Mouse (Mus musculus): ENCODE results near the gene Insr. TPM values are rescaled to one million over a fixed set of nuclear protein-coding genes. Genes with fewer than 3 reads are reported as not detected.
A peak's percentile ranks its signal among the peaks of the same experiment; 100 is the strongest.
"Not testable (repeated sequence)": the region's sequence is repeated elsewhere in the genome, so short reads cannot be mapped to it uniquely, and the experiment has no call there.

Insr gene
- total RNA-seq, 2 experiments from 2014 or later: 120 to 153 TPM

DNA sequence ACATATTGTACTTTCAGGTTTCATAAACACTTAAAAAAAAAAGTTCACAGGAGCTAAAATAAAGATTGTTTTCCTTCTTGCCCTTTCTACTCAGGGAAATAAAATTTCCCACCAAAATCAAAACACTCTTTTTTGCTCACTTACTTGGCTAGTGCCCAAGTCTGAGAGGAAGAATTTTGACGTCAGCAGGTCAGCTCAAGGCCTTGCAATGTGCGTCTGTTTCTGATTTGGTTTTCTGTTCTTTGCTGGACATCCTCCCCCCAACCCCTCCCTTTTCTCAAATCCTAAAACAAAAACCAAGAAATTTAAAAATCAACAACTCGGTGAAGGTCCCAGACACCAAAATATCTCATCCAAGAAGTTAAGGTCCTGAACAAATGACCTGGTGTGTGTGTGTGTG is 70.1 kb downstream of the Insr start:
- intact Hi-C loops (cut with DNase I): no loop called here
- no peak for DNase-seq

DNA sequence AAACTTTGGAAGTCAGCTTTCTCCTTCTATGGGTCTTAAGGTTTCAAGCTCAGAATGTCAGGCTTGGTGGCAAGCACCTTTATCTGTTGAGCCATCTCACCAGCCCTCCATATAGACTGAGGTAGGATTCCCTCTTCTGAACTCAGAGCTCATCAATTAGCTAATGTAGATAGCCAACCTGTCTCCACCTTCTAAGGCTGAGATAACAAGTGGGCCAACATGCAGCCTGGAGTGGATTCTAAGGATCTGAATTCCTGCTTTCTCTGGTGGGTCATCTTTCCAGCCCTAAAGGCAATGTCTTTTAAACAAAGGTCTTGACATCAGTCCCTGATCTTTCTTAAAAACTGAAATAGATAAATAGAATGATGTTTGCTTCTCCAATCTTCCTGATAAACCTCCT is 70.7 kb downstream of the Insr start:
- no peak for DNase-seq
- intact Hi-C loops (cut with DNase I): no loop called here

DNA sequence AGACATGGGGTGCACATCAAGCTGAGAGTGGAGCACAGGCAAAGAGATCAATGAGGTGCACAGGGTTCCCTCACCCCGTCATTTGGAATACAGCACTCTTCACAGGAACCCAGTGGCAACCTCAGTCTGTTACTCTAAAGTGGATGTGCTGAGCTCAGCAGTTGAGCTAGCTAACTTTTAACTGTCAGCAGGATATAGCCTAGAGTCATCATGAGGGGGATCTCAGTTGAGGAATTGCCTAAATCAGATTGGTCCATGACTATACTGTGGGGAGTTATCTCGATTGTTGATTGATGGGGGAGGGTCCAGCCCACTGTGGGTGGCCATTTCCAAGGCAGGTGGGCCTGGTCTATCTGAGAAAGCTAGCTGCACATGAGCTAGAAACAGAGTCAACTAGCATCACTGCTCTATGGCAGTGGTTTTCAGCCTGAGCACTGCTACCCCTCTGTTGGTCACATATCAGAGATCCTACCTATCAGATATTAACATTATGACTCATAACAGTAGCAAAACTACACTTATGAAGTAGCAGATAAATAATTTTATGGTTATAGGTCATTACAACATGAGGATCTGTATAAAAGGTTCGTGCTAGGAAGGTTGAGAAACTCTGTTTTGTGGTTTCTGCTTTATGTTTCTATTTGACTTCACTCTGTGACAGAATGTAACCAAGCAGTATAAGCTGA is 74.5 kb downstream of the Insr start:
- DNase-seq: no peak
- intact Hi-C loops (cut with DNase I): no loop called here

DNA sequence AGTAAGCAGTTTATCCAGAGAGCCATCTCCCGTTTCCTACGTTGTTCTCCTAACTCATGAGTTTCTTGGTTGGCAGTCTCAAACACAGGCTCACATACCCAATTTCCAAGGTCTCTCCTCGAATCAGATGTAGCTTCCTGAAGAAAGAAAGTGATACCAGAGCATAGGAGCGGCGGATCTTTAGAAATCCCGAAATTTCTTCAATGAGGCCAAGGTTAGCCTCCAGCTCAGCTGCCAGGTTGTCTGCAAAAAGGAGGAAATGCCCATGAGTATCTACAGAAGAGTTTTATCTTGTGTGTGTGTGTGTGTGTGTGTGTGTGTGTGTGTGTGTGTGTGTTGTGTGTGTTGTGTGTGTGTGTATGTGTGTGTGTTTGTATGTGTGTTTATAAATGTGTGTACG is 76.6 kb downstream of the Insr start:
- intact Hi-C loops (cut with DNase I): no loop called here
- DNase-seq: no peak

DNA sequence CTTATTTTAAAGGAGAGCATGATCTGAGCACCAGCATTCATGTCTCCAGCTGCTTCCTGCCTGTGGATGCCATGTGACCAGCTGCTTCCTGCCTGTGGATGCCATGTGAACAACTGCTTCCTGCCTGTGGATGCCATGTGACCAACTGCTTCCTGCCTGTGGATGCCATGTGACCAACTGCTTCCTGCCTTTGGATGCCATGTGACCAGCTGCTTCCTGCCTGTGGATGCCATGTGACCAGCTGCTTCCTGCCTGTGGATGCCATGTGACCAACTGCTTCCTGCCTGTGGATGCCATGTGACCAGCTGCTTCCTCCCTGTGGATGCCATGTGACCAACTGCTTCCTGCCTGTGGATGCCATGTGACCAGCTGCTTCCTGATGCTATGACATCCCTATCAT is 85.1 kb downstream of the Insr start:
- DNase-seq; intact Hi-C loops (cut with DNase I): not testable (repeated sequence)

DNA sequence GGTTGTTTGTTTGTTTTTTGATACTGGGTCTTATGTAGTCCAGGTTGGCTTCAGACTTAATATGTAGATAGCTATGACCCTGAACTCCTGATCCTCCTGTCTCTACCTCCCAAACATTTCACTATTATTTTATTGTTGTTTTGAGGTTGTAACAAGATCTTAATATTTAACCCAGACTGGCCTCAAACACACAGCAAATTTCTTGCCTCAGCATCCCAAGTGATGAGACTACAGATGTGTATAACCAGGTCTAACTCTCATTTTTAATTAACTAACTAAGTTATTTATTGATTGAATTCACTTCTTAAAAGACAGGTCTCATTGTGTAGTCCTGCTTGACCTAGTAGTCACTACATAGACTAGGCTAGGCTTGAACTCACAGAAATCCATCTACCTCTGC is 88.4 kb downstream of the Insr start:
- DNase-seq: no peak
- intact Hi-C loops (cut with DNase I): no loop called here

DNA sequence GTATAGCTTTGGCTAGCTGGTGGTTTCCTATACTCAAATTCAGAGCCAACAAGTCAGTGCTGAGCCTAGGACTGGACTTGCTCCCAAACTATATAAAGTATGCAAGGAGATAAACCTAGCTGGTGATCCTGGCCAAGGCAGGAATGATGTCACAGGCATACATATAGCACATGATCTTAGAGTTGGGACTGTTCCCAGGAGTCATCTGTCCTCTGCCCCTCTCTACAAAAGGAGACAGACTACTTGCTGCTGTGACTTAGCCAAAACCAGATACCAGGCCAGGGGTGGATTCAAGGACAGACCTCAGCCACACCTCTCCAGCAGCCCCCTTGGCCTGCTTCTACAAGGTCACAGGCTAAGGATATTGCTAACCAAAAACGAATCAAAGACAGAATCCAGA is 92.0 kb downstream of the Insr start:
- DNase-seq: peak; percentile 29 to 56
- intact Hi-C loops (cut with DNase I): loop anchor here (5.0 kb wide), 1 partner anchor 50 kb away; no protein-coding TSS in a partner anchor

DNA sequence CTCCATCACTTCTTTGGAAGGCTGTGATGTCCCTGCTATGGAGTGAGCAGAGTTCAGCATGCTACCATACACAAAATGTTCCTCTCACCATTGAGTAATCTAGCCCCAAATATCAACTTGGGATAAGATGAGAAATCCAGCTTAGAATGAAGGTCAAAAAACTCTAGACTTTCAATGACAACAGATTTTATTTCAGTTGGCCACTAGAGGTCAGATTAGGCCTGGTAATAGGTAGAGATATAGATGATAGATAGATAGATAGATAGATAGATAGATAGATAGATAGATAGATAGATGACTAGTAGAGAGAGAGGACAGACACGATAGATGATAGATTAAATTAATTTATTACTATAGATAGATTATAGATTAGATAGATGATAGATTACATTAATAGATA is 99.5 kb downstream of the Insr start:
- intact Hi-C loops (cut with DNase I): loop anchor here (1.0 to 5.0 kb wide), 2 partner anchors 37 to 150 kb away; no protein-coding TSS in a partner anchor

DNA sequence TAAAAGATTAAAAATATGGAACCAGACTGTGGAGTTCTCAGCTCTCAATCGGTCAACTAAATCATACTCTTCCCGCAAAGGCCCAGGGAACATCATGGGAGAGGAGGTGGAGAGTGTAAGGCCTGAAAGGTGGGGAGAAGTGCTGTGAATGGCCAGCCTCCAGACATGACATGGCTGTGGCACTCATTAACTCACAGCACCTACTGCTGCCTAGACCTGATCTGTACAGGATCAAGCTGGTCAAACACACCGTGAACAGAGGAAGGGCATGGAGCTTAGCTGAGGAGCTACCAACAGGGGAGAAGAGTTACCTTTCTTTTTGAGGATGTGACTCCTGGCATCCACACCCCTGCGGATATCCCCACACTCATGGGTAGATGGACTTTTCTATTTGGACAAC is 102.0 kb downstream of the Insr start:
- DNase-seq: no peak
- intact Hi-C loops (cut with DNase I): no loop called here

More for the DNA sequence above, 99.5 kb downstream of the Insr start:
- no peak for DNase-seq

DNA sequence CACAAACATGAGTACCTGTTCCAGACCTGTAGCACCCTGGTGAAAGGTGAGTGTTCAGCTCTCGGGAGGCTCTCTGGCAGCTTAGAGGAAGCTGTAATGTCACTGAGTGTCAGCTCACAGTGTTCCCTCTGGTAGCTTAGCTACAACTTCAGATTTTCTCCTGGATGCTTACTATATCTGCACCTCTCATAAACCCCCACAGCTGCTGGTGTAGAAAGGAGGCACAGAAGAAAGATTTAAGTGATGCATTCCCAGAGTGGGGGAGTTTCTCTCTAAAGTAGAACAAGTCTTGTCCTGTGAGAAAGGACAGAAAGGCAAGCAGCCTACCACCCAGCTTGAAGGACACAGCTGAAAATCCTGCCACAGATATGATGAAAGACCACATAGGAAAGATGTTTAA is 107.2 kb downstream of the Insr start:
- intact Hi-C loops (cut with DNase I): no loop called here

DNA sequence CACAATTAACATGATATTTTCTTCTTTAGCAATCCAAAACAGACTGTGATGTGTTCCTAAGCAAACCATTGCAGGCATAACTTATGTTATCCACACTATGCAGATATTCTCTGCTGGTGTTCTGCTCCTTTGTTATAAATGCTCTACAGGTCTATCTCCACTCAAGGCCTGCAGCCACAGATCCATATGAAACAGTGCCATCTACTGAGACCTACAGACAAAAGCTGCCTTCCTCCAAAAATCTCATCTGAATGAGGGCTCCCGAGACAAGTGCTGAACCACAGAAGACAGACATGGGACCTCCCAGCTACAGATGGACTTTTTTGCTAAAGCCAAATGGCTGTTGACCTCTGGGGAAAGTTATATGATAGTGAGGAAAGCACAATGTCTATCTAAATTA is 132.9 kb downstream of the Insr start:
- no peak for DNase-seq
- intact Hi-C loops (cut with DNase I): no loop called here

More for the DNA sequence above, 107.2 kb downstream of the Insr start:
- DNase-seq: no peak

DNA sequence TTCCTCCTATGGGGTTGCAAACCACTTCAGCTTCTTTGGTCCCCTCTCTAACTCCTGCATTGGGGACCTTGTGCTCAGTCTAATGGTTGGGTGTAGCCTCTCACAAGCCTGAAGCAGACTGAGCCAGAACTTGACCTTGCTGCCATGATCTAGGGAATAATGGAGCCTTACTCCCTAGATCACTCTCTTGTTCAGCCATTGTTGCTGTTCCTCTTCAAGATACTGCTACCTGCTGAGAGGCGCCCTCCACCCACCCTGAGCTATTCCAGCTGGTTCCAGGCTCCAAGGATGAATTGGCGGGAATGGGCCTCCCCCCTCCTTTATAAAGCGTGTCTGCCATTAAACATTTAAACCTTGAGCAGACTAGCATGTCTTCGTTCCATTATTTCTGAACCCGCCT is 179.0 kb downstream of the Insr start:
- intact Hi-C loops (cut with DNase I); DNase-seq: not testable (repeated sequence)

Small RNAs within 50 kb of the gene (microRNA-seq; reads per million reads assigned to microRNA genes)
- 0 reads per million in 2 experiments for gene Gm25775 (ENCODE audit: borderline number of aligned reads in 2 of 2)

Other genes with a start within 250 kb of the Insr start
- gene A430078G23Rik, start 73.8 kb upstream of the Insr start, total RNA-seq (2021): under 1 TPM; 0.30 to 0.53 TPM
- 10 to 100 TPM; 18.7 to 20.4 TPM for gene Arhgef18, start 113.4 kb upstream of the Insr start, total RNA-seq (2021)
- 1 to 10 TPM; 3.2 to 4.1 TPM for gene Pex11g, start 188.1 kb upstream of the Insr start, total RNA-seq (2021)
- not detected for gene Tex45, start 191.2 kb upstream of the Insr start, total RNA-seq (2021)
- 10 to 100 TPM; 30.3 to 31.3 TPM for gene Zfp358, start 213.5 kb upstream of the Insr start, total RNA-seq (2021)
- 10 to 100 TPM; 22.9 to 23.2 TPM for gene Mcoln1, start 220.8 kb upstream of the Insr start, total RNA-seq (2021)
- gene Pnpla6, start 235.8 kb upstream of the Insr start, total RNA-seq (2021): 10 to 100 TPM in 1 of 2 experiments, 1 to 10 TPM in 1; 8.1 to 14.3 TPM

Data from heart, postnatal 36 days (tissue).